Mouse (Mus musculus): ENCODE measurements around the gene Adra1b. TPM values are rescaled to one million over a fixed set of nuclear protein-coding genes. Genes with fewer than 3 reads are reported as not detected.

Gene Adra1b
- polyA plus RNA-seq, 1 experiment from 2014 or later = 3.9 TPM

- H3K27ac ChIP-seq (replicated peaks) = no peak overlapping the region
- peaks cover 9% of the 10 kb centered on the region for H3K4me1 ChIP-seq (replicated peaks)
- no peak overlapping the region for H3K4me2 ChIP-seq
- H3K9ac ChIP-seq = no peak overlapping the region
- no peaks in the 10 kb centered on the region for H3K9me3 ChIP-seq
- WGBS = 66% methylated on average over 2 of the region's 2 CpGs
- peaks cover 4% of the 10 kb centered on the region for H3K27me3 ChIP-seq
- H3K36me3 ChIP-seq = no peaks in the 10 kb centered on the region
- no peak overlapping the region for H3K4me3 ChIP-seq
- no peak for ATAC-seq (ENCODE audit: low read depth)
Observed at GRCm38 (mm10) chr11:43751542-43751941, 149.5 kb downstream of the Adra1b start.

DNA sequence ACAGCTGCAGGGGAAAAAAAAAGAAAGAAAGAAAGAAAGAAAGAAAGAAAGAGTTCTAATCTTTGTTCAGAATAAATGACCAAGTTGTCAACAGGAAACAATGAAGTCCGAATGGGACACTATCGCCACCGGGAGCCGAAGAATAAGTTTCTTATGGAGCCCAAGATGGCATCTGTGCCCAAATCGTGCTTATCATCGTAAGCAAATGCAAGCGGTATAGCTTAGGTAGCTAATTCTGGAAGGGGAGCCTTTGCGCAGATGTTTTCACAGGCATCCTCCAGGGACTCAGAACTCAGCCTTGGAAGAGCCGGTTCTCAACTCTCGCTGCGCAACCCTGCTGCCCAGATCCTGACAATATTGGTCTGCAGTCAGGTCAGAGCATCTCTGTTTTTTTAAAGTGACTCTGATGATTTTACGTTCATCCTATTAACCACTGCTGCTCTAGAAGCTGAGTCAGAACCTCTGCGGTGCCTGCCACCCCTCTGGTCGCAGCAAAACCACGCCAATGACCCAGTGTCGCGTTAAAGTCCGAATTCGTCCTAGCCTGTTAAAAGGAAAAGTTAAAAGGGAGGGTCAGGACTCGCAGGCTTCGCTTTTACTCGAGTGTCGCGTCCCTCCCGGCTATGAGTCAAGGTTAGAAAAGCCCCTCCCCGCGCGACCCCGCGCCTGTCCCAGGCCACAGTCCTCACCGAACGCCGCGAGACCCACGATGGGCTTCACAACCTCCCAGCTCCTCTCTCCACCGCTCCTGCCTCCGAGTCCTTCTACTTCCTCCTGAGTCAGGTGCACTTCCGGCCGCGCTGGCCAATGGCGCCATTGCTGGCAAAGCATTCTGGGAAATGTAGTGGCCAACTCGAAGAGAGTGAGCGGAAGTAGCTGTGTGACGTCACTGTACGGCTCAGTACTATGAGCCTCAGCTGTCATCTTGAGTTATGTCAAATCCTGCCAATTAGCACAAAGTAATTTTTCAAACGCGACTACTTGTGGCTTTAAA, 153.5 kb downstream of the Adra1b start, which contains the start of gene Ttc1:
TSS of gene Ttc1 (minus strand) at position 776 of the 994 bp plus-strand sequence.
- peaks cover 10% of the 10 kb centered on the region for H3K4me1 ChIP-seq (replicated peaks)
- peak within 1 kb of the TSS; percentile 82 for H3K9ac ChIP-seq
- no peaks in the 10 kb centered on the region for H3K9me3 ChIP-seq
- H3K4me3 ChIP-seq = peak within 1 kb of the TSS; percentile 67
- peak; percentile 99 for ATAC-seq (ENCODE audit: low read depth)
- H3K4me2 ChIP-seq = peak within 1 kb of the TSS; percentile 87
- peaks cover 26% of the 10 kb centered on the region for H3K36me3 ChIP-seq
- no peaks in the 10 kb centered on the region; the same call in 1 of the 2 replicates for H3K27me3 ChIP-seq
- H3K27ac ChIP-seq (replicated peaks) = peak within 1 kb of the TSS; percentile 62
- 4% methylated on average over 47 of the region's 47 CpGs for WGBS

DNA sequence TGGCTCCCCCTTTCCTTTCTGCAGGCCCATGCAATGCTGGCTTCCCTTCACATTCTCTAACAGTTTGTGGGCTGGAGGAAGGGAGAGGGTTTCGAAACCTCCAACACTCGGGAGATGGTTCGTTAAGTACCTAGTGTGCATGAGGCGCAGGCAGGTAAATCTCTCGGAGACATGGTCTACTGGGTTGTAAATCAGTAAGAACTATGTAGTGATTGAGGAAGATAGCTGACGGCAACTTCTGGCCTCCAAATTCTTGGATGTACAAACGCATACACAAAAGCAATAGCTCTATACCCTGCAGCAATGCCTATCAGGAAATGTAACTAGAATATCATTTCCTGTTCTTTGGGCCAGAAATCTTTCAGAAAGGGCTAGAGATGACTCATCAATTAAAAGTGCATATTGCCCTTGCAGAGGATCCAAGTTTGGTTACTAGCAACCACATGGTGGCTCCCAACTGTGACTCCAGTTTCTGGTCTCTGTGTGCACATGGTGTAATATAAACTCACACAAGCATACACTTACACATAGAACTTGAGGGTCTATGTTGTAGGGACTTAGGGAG, 172.2 kb downstream of the Adra1b start:
- 87% methylated on average over 7 of the region's 7 CpGs for WGBS
- Histone ChIP-seq H3K4me3 (no peak overlapping the region), H3K36me3 (peaks cover 60% of the 10 kb centered on the region), H3K4me2 (no peak overlapping the region), H3K27me3 (no peaks in the 10 kb centered on the region), H3K9ac (no peak overlapping the region), H3K4me1 (replicated peaks) (no peaks in the 10 kb centered on the region), H3K9me3 (no peaks in the 10 kb centered on the region), H3K27ac (replicated peaks) (no peak overlapping the region)
- no peak for ATAC-seq (ENCODE audit: low read depth)

GRCm38 (mm10) chr11:43727796-43728195, 173.2 kb downstream of the Adra1b start:
- Histone ChIP-seq H3K27ac (replicated peaks) (no peak overlapping the region), H3K4me2 (no peak overlapping the region), H3K27me3 (no peaks in the 10 kb centered on the region), H3K9ac (no peak overlapping the region), H3K9me3 (no peaks in the 10 kb centered on the region), H3K36me3 (peaks cover 56% of the 10 kb centered on the region), H3K4me3 (no peak overlapping the region), H3K4me1 (replicated peaks) (no peaks in the 10 kb centered on the region)
- WGBS = 83% methylated on average over 7 of the region's 7 CpGs
- ATAC-seq (ENCODE audit: low read depth) = no peak

Other genes with a start within 250 kb of the Adra1b start
- gene Pwwp2a, start 219.2 kb downstream of the Adra1b start, polyA plus RNA-seq (2015; fragmentation: Nextera tagmentation; extraction: Ambion mirVana) = 35.1 and 38.8 TPM in 2 replicates
- gene Ttc1, start 153.2 kb downstream of the Adra1b start, polyA plus RNA-seq (2015; fragmentation: Nextera tagmentation; extraction: Ambion mirVana) = 92.4 and 98.5 TPM in 2 replicates